Mouse (Mus musculus) forebrain, embryonic 10.5 days (tissue): ENCODE results near the gene Gm17622. TPM values are rescaled to one million over a fixed set of nuclear protein-coding genes. Genes with fewer than 3 reads are reported as not detected.

ENCODE experiments used
- DNase-seq: peaks from one replicate; pipeline ENCODE4 v3.0.0-alpha.2; 2017; ENCODE audit warnings: low spot score; ENCODE audit errors: extremely low spot score
- H3K27ac ChIP-seq: fragments of 300-500 bp; sonication (generic); 2 replicates; pipeline ENCODE4 v1.5.1; 2016; ENCODE audit warnings: mild to moderate bottlenecking
- H3K27me3 ChIP-seq: fragments of 300-500 bp; sonication (generic); 2 replicates; pipeline ENCODE4 v1.6.1; 2016; ENCODE audit warnings: mild to moderate bottlenecking; ENCODE audit not compliant: poor library complexity, severe bottlenecking
- H3K36me3 ChIP-seq: fragments of 300-500 bp; sonication (generic); replicated peaks from 2 replicates; pipeline ENCODE4 v1.6.1; 2016; ENCODE audit warnings: mild to moderate bottlenecking, moderate library complexity
- H3K4me1 ChIP-seq: fragments of 300-500 bp; sonication (generic); 2 replicates; pipeline ENCODE4 v1.6.1; 2016
- H3K4me3 ChIP-seq: fragments of 300-500 bp; sonication (generic); 2 replicates; pipeline ENCODE4 v1.5.1; 2016; ENCODE audit warnings: mild to moderate bottlenecking, moderate library complexity
- H3K9me3 ChIP-seq: fragments of 300-500 bp; sonication (generic); 2 replicates; pipeline ENCODE4 v1.6.1; 2016; ENCODE audit warnings: mild to moderate bottlenecking, moderate library complexity
- WGBS: fragments of 180-500 bp; shearing (Covaris S2); methylation state at CpG from one replicate; pipeline ENCODE4 v1.1.7; 2016; 5-methylcytosine and 5-hydroxymethylcytosine counted together
- polyA plus RNA-seq: library from polyadenylated mRNA; unstranded; fragments of >200 nt; fragmentation: Nextera tagmentation; extraction: Ambion mirVana; gene quantifications from 2 replicates; pipeline ENCODE4 v1.2.1, GENCODE M21; 2016

Gene Gm17622
- polyA plus RNA-seq, 1 experiment from 2014 or later = not detected

GRCm38 (mm10) chr13:96470957-96471356 is 19.6 kb upstream of the Gm17622 start, which contains the start of gene Ankdd1b:
Gene Ankdd1b (minus strand): TSS chr13:96471198.
- no peak within 1 kb of the TSS for H3K4me3 ChIP-seq
- 91% methylated on average over 14 of the region's 14 CpGs for WGBS
- H3K27ac ChIP-seq = no peak within 1 kb of the TSS
- H3K9me3 ChIP-seq = no peaks in the 10 kb centered on the region
- DNase-seq = no peak
- no peaks in the 10 kb centered on the region for H3K4me1 ChIP-seq
- H3K36me3 ChIP-seq = no peaks in the 10 kb centered on the region
- H3K27me3 ChIP-seq = no peaks in the 10 kb centered on the region

- Histone ChIP-seq H3K4me3 (no peak overlapping the region), H3K9me3 (no peaks in the 10 kb centered on the region), H3K27ac (no peak overlapping the region), H3K4me1 (no peaks in the 10 kb centered on the region), H3K36me3 (no peaks in the 10 kb centered on the region), H3K27me3 (no peaks in the 10 kb centered on the region)
- WGBS = 95% methylated on average over 4 of the region's 4 CpGs
- DNase-seq = no peak
Measured at GRCm38 (mm10) chr13:96477226-96477625, 13.3 kb upstream of the Gm17622 start.

- H3K4me1 ChIP-seq = no peaks in the 10 kb centered on the region
- H3K36me3 ChIP-seq = peaks cover 8% of the 10 kb centered on the region
- no peaks in the 10 kb centered on the region for H3K27me3 ChIP-seq
- 96% methylated on average over 1 of the region's 1 CpGs for WGBS
- no peaks in the 10 kb centered on the region for H3K9me3 ChIP-seq
- no peak overlapping the region for H3K27ac ChIP-seq
- H3K4me3 ChIP-seq = no peak overlapping the region
- no peak for DNase-seq
Measured at GRCm38 (mm10) chr13:96478991-96479390, 11.5 kb upstream of the Gm17622 start.

GRCm38 (mm10) chr13:96487230-96487629 is 3.3 kb upstream of the Gm17622 start:
- 98% methylated on average over 6 of the region's 6 CpGs for WGBS
- no peak for DNase-seq
- no peak overlapping the region for H3K27ac ChIP-seq
- H3K9me3 ChIP-seq = no peaks in the 10 kb centered on the region
- no peak overlapping the region for H3K4me3 ChIP-seq
- H3K36me3 ChIP-seq = peaks cover 45% of the 10 kb centered on the region
- H3K27me3 ChIP-seq = no peaks in the 10 kb centered on the region
- H3K4me1 ChIP-seq = no peaks in the 10 kb centered on the region

DNA sequence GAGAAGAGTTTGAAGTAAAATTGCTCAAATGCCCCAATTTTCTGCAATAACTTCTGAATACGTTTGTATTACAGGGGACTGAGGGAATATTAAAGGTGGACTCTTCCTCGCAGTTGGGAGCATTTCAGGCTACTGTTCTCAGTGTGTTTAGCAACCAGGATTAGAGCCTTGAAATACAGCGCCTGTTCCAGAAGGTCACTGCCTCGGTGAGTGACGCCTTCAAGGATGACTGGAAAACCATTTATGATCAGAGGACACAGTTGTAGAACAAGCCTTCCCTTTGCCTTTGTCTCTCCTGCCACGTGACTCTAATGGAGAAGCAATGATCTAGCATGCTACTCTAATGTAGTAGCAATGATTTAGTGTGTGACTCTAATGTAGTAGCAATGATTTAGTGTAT is 2.6 kb upstream of the Gm17622 start:
- no peak overlapping the region for H3K4me3 ChIP-seq
- H3K27ac ChIP-seq = no peak overlapping the region
- 96% methylated on average over 6 of the region's 6 CpGs for WGBS
- no peaks in the 10 kb centered on the region for H3K4me1 ChIP-seq
- H3K27me3 ChIP-seq = no peaks in the 10 kb centered on the region
- H3K36me3 ChIP-seq = peaks cover 45% of the 10 kb centered on the region
- H3K9me3 ChIP-seq = no peaks in the 10 kb centered on the region
- no peak for DNase-seq

DNA sequence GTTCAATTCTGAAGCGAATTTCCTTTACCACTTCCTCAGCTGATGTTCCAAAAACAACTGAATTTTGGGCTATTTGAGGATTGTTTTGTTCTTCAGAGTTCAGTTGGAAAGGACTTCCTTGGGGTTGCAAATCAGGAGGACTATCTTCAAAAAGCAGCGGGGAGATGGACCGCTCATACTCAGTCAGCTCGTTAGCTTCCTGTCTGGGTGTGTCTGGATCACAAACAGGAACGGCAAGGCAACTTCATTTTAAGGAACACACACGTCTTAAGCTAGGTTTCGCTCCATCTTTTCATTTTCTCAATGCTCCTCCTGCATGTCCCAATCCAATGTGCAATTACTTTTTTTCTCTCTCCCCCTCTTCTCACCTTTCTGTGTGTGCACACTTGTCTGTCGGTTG is 6.1 kb downstream of the Gm17622 start:
- Histone ChIP-seq H3K27ac (no peak overlapping the region), H3K4me1 (0 out of 2 replicates have a peak, but pooled peaks cover 5% of the 10 kb centered on the region), H3K9me3 (no peaks in the 10 kb centered on the region), H3K4me3 (no peak overlapping the region), H3K36me3 (peaks cover 20% of the 10 kb centered on the region; the same call in 1 of the 2 replicates), H3K27me3 (no peaks in the 10 kb centered on the region)
- no peak for DNase-seq
- 91% methylated on average over 8 of the region's 8 CpGs for WGBS

GRCm38 (mm10) chr13:96499891-96500290 is 9.4 kb downstream of the Gm17622 start:
- Histone ChIP-seq H3K9me3 (no peaks in the 10 kb centered on the region), H3K4me1 (0 out of 2 replicates have a peak, but pooled peaks cover 5% of the 10 kb centered on the region), H3K27ac (no peak overlapping the region), H3K27me3 (no peaks in the 10 kb centered on the region), H3K4me3 (no peak overlapping the region), H3K36me3 (peaks cover 19% of the 10 kb centered on the region)
- DNase-seq = no peak
- 83% methylated on average over 2 of the region's 2 CpGs for WGBS

DNA sequence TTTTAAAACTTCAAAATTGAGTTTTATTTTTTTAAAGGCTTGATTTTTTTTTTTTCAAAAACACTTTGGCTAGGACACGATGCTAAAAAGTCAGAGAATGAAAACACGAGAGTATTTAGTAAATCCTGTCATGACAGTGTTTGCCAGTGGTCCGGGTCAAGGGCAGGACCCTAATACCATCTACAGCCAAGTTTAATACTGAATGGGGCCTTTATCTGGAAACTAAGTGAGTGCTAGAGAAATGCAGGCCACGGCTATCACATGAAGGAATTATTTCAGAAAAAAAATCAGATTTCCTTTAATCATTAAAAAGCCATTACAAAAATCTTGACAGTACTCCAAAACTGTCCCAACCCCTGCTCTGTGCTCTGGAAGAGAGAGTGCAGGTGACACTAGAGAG is 15.1 kb downstream of the Gm17622 start:
- H3K9me3 ChIP-seq = no peaks in the 10 kb centered on the region
- 88% methylated on average over 4 of the region's 4 CpGs for WGBS

GRCm38 (mm10) chr13:96506313-96506712 is 15.8 kb downstream of the Gm17622 start:
- 84% methylated on average over 6 of the region's 6 CpGs for WGBS
- no peak for DNase-seq
- H3K4me1 ChIP-seq = no peaks in the 10 kb centered on the region
- no peak overlapping the region for H3K4me3 ChIP-seq
- H3K27ac ChIP-seq = no peak overlapping the region
- H3K27me3 ChIP-seq = no peaks in the 10 kb centered on the region
- peaks cover 3% of the 10 kb centered on the region; the same call in 1 of the 2 replicates for H3K36me3 ChIP-seq
- no peaks in the 10 kb centered on the region for H3K9me3 ChIP-seq

More for the DNA sequence above, 15.1 kb downstream of the Gm17622 start:
- peaks cover 6% of the 10 kb centered on the region for H3K36me3 ChIP-seq
- H3K4me3 ChIP-seq = no peak overlapping the region
- DNase-seq = no peak
- H3K4me1 ChIP-seq = no peaks in the 10 kb centered on the region
- H3K27ac ChIP-seq = no peak overlapping the region
- H3K27me3 ChIP-seq = no peaks in the 10 kb centered on the region

DNA sequence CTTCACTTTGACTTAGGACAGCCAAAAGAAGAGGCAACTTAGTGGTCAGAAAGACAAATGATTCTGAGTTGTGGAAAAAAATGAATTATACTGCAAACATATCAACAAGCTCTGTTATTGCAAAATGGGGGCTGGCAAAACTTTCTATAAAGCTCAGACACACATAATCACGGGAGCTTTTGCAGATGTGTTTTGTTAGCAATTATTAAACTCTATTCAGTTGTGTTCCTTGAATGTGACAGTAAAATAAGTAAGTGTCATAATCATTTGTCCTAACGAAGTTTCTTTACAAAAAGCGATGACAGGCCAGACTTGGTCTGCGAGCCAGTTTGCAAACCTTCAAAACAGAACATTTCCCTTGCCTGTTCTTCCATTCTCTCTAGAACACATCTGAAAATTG is 17.0 kb downstream of the Gm17622 start:
- no peak overlapping the region for H3K27ac ChIP-seq
- H3K4me3 ChIP-seq = no peak overlapping the region
- DNase-seq = no peak
- WGBS = 94% methylated on average over 4 of the region's 4 CpGs
- no peaks in the 10 kb centered on the region for H3K27me3 ChIP-seq
- H3K4me1 ChIP-seq = no peaks in the 10 kb centered on the region
- H3K36me3 ChIP-seq = peaks cover 3% of the 10 kb centered on the region; the same call in 1 of the 2 replicates
- H3K9me3 ChIP-seq = no peaks in the 10 kb centered on the region

DNA sequence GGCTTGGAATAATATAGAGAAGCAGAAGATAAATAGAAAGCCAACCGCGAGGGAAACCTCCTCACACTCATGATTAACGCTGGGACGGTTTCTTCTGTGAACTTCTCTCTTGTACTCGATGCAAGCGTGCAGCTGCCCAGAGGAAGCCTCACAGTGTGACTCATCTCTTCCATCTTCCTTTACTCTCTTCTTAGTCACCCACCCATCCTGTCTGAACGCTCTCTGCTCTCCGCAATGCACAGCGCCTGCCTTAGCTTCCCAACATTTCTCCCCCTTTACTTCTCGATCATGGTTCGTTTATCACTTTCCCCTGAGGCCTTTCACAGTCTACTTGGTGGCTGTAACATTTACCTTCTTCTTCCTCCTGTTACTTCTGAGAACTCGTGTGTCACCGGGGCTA is 20.1 kb downstream of the Gm17622 start:
- Histone ChIP-seq H3K27ac (no peak overlapping the region), H3K4me1 (no peaks in the 10 kb centered on the region), H3K36me3 (no peaks in the 10 kb centered on the region; the same call in 1 of the 2 replicates), H3K4me3 (no peak overlapping the region), H3K27me3 (no peaks in the 10 kb centered on the region), H3K9me3 (no peaks in the 10 kb centered on the region)
- WGBS = 88% methylated on average over 13 of the region's 13 CpGs
- DNase-seq = no peak

DNA sequence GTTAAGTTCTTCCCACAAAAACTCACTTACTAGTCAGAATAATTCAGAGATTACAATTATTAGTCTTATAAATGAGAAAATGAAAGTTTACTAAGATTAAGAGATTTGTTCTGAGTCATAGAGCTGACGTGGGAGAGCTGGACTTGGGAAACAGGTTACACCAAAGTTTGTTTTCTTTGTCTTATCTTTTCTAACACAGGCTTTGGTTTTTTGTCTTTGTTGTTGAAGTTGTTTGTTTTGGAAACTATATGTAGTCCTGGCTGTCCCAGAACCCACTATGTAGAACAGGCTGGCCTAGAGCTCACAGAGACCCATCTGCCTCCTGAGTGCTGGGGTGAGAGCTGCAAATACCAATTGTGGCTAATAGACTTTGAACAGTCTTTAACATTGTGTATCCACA is 20.7 kb downstream of the Gm17622 start:
- Histone ChIP-seq H3K36me3 (peaks cover 2% of the 10 kb centered on the region), H3K27me3 (no peaks in the 10 kb centered on the region), H3K4me3 (no peak overlapping the region), H3K4me1 (no peaks in the 10 kb centered on the region), H3K9me3 (no peaks in the 10 kb centered on the region), H3K27ac (no peak overlapping the region)
- DNase-seq = no peak
- 80% methylated on average over 1 of the region's 1 CpGs for whole genome bisulfite sequencing

DNA sequence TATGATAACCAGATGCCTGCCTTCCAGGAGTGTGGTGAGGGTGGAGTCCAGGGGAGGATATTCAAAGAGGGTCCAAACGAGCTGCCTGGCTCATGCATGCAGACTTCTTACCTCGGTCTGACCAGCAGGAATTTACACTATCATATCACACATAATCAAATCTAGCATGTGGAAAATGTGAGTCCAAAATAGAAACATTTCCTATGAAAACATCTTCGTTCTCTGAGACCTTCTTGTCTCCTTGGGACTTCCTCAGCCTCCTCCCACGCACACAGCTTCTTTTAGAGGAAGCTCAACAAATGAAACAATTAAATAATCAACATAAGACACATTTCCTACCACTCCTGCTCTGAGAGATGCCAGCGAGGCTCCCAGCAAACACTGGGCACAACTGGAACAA is 21.4 kb downstream of the Gm17622 start:
- Histone ChIP-seq H3K4me1 (no peaks in the 10 kb centered on the region), H3K27me3 (no peaks in the 10 kb centered on the region), H3K36me3 (peaks cover 3% of the 10 kb centered on the region), H3K27ac (no peak overlapping the region), H3K4me3 (no peak overlapping the region), H3K9me3 (no peaks in the 10 kb centered on the region)
- DNase-seq = no peak
- 80% methylated on average over 5 of the region's 5 CpGs for WGBS
